Mouse (Mus musculus) olfactory bulb, adult 2 months (tissue): Measurements from ENCODE around the gene Ndufc1. TPM values are rescaled to one million over a fixed set of nuclear protein-coding genes. Genes with fewer than 3 reads are reported as not detected.

Experiments
- H3K27ac ChIP-seq: fragments of 200-500 bp; 2 replicates; pipeline ENCODE4 v1.5.1; 2012; ENCODE audit warnings: low read depth, low read length; ENCODE audit not compliant: insufficient read depth
- H3K4me1 ChIP-seq: fragments of 200-500 bp; 2 replicates; pipeline ENCODE4 v1.6.1; 2012; ENCODE audit warnings: low read length; ENCODE audit not compliant: control insufficient read depth, insufficient read depth
- H3K4me3 ChIP-seq: fragments of 200-500 bp; 2 replicates; pipeline ENCODE4 v1.5.1; 2012; ENCODE audit warnings: mild to moderate bottlenecking, low read depth, low read length, moderate library complexity; ENCODE audit not compliant: insufficient read depth
- CTCF ChIP-seq: fragments of 200-500 bp; IDR thresholded peaks from 2 replicates; pipeline ENCODE4 v1.5.1; 2012; ENCODE audit warnings: low read depth, mild to moderate bottlenecking, low read length, moderate library complexity; ENCODE audit not compliant: insufficient read depth
- POLR2A ChIP-seq: fragments of 200-500 bp; IDR thresholded peaks from 2 replicates; pipeline ENCODE4 v1.6.1; 2012; ENCODE audit warnings: mild to moderate bottlenecking, low read depth, low read length, moderate library complexity; ENCODE audit not compliant: insufficient read depth
- WGBS: fragments of 180-500 bp; shearing (Covaris S2); methylation state at CpG from one replicate; pipeline ENCODE4 v1.1.7; 2018; 5-methylcytosine and 5-hydroxymethylcytosine counted together
- polyA plus RNA-seq: library from polyadenylated mRNA; stranded (reverse); fragments of >200 nt; gene quantifications from 2 replicates; pipeline ENCODE4 v1.2.4, GENCODE M21; 2012; ENCODE audit warnings: low replicate concordance; ENCODE audit not compliant: missing spikeins, insufficient read depth, insufficient read length

Ndufc1 gene
- polyA plus RNA-seq, 1 experiment, result not detected

DNA sequence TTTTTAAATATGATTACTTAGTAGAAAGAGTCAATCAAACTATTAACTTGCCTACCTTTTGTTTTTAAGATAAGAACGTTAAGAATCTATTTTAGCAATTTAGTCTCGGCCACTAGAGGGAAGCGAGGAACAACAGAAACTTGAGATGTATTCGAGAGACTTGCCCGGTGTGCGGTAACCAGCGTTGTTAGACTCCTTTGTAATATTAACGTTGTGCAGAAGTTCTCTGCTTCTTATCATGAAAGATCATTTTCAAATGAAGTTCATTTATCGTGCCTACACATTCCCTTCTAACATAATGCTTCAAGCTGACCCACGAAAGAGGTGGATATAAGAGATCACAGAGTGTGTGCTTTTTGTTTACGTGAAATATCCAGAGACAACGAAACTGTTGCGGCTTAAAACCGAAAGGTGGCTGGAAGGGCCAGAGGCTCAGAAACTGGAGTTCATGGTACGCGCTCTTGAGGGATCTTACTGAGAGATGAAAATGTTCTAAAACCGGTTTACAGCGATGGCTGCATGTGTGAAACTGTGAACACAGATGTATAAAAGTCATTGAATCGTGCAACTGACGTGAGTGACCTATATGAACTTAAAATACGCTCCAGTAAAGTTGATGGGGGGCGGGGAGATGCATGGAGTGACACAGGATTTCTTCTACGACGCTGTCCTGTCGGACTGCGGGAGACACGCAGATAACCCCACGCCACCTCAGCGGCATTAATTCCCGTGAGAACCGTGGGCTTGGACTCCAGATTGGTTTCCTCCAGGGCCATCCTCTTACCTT is 30.7 kb downstream of the Ndufc1 start:
- TF ChIP-seq POLR2A (no peak), CTCF (no peak)
- WGBS, result 41% methylated on average over 31 of the region's 31 CpGs
- Histone ChIP-seq H3K27ac (no peak overlapping the region), H3K4me1 (peaks cover 5% of the 10 kb centered on the region; the same call in 1 of the 2 replicates), H3K4me3 (no peak overlapping the region; the same call in 1 of the 2 replicates)

GRCm38 (mm10) chr3:51375307-51376265 is 33.2 kb downstream of the Ndufc1 start:
- WGBS, result 86% methylated on average over 19 of the region's 19 CpGs
- Histone ChIP-seq H3K4me1 (peaks cover 5% of the 10 kb centered on the region; the same call in 1 of the 2 replicates), H3K4me3 (no peak overlapping the region), H3K27ac (no peak overlapping the region)
- TF ChIP-seq POLR2A (no peak), CTCF (no peak)

- Histone ChIP-seq H3K4me3 (no peak overlapping the region), H3K27ac (no peak overlapping the region), H3K4me1 (peaks cover 5% of the 10 kb centered on the region; the same call in 1 of the 2 replicates)
- 73% methylated on average over 5 of the region's 5 CpGs for WGBS
- TF ChIP-seq POLR2A (no peak), CTCF (no peak)
These were observed 35.2 kb downstream of the Ndufc1 start for GRCm38 (mm10) chr3:51373544-51373943.

DNA sequence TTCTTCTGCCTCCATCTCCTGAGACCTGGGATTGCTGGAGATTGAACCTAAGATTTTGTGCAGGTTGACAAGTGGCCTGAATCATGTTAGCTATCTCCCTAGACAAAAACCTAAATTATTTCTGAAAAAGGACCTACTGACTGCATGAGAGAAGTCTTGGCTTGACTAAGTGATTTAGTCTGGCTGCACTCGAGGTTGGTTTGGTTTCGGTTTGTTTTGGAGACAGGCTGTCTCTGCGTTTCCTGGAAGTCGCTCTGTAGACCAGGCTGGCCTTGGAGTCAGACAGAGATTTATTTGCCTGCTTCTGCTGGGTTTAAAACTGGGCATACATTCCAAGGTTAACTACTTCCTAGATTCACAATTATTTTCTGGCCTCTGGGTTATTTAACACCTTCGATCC is 35.9 kb downstream of the Ndufc1 start:
- Histone ChIP-seq H3K27ac (no peak overlapping the region), H3K4me1 (no peaks in the 10 kb centered on the region), H3K4me3 (no peak overlapping the region)
- TF ChIP-seq POLR2A (no peak), CTCF (no peak)
- WGBS, result 83% methylated on average over 5 of the region's 5 CpGs

DNA sequence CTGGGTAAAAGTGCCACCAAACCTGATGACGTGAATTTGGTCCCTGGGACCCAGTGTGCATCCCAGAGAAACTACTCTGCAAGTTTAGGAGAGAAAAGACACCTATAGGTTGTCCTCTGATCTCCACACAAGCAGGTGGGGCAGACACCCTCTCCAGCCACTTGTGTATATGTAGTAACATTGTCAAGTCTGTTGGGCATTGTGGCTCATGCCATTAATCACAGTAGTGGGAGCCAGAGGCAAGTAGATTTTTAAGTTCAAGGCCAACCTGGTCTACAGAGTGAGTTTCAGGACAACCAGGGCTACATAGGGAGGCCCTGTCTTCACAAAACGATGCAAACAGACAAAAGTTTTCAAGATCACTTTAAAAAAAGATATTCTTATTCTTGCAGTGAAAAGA is 37.0 kb downstream of the Ndufc1 start:
- TF ChIP-seq CTCF, result no peak
- TF ChIP-seq POLR2A, result no peak
- WGBS, result 71% methylated on average over 2 of the region's 2 CpGs
- Histone ChIP-seq H3K4me3 (no peak overlapping the region), H3K27ac (no peak overlapping the region), H3K4me1 (no peaks in the 10 kb centered on the region)

GRCm38 (mm10) chr3:51368011-51368410 is 40.8 kb downstream of the Ndufc1 start:
- WGBS, result 86% methylated on average over 4 of the region's 4 CpGs
- Histone ChIP-seq H3K4me1 (peaks cover 3% of the 10 kb centered on the region; the same call in 1 of the 2 replicates), H3K4me3 (no peak overlapping the region), H3K27ac (no peak overlapping the region)
- TF ChIP-seq POLR2A (no peak), CTCF (no peak)

- Histone ChIP-seq H3K27ac (no peak overlapping the region), H3K4me3 (no peak overlapping the region), H3K4me1 (peaks cover 3% of the 10 kb centered on the region; the same call in 1 of the 2 replicates)
- 69% methylated on average over 4 of the region's 4 CpGs for WGBS
- no peak for TF ChIP-seq CTCF
- TF ChIP-seq POLR2A, result no peak
These were observed 41.9 kb downstream of the Ndufc1 start for GRCm38 (mm10) chr3:51366926-51367325.

DNA sequence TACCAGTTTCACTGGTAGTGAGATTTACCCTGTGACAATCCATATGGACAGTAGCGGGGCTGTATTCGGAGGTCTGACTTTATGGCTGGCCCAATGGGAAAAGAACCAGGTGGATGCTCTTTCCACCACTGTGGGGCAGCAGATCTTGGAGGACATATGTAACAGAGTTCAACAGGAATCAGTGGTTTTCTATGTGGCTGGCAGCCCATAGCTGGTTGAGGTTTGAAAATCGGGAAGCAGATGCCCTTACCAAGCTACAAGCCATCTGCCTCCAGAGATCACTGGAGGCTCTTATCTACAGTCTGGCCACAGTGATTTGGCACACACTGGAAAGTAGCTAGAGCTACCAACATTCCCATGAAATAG is 43.3 kb downstream of the Ndufc1 start:
- no peak overlapping the region for H3K27ac ChIP-seq
- 8% methylated on average over 3 of the region's 3 CpGs for WGBS
- H3K4me1 ChIP-seq, result peaks cover 3% of the 10 kb centered on the region; the same call in 1 of the 2 replicates
- H3K4me3 ChIP-seq, result no peak overlapping the region
- no peak for TF ChIP-seq POLR2A
- no peak; the same call in 1 of the 2 replicates for TF ChIP-seq CTCF
